Comparison of ENCODE assay signal across 9 mouse cellular contexts in genomic region chr6:122595637-122596036, GRCm38 (mm10). TPM values are rescaled to one million over a fixed set of nuclear protein-coding genes. Genes with fewer than 3 reads are reported as not detected.
A peak's percentile ranks its signal among the peaks of the same experiment; 100 is the strongest.
DNase-seq lines count a peak whose midpoint lies in the region; ATAC-seq and TF ChIP-seq lines count a peak whose summit lies in the region.
"Had no signal": no experiment of that assay in that cellular context is flagged by ENCODE, and none has a peak within 500 bp of the region (broad histone marks: within the 10 kb centered on the region; RNA-seq: fewer than 3 reads in every experiment).

No protein-coding gene starts in this region.

- H3K4me1 ChIP-seq in heart, adult 2 months (ENCODE audit: control insufficient read depth, insufficient read depth, low read length), result peaks cover 3% of the 10 kb centered on the region; the same call in 1 of the 2 replicates
- no peaks in the 10 kb centered on the region for H3K4me1 ChIP-seq in heart, embryonic 11.5 days (ENCODE audit: control insufficient read depth, insufficient read depth, low read length)
- H3K4me1 ChIP-seq in brown adipose tissue, adult 24 weeks (ENCODE audit: control insufficient read depth, insufficient read depth, insufficient read length, low read length), result peaks cover 8% of the 10 kb centered on the region

- intact Hi-C loops in heart, adult 2 months (cut with DNase I), result loop anchor here (1.0 kb wide), 1 partner anchor 38 kb away; no protein-coding TSS in a partner anchor
- intact Hi-C loops in gastrocnemius, postnatal 14 days (cut with DNase I; ENCODE audit: low total_unique reads), result no loop called here

- H3K9me3 ChIP-seq in heart, embryonic 11.5 days (replicated peaks; ENCODE audit: control insufficient read depth, low read length), result no peaks in the 10 kb centered on the region

- H3K27ac ChIP-seq in heart, adult 2 months, result no peak overlapping the region
- no peak overlapping the region for H3K27ac ChIP-seq in heart, embryonic 11.5 days (ENCODE audit: low read depth, low read length)
- H3K27ac ChIP-seq in brown adipose tissue, adult 24 weeks (replicated peaks; ENCODE audit: low read depth, low read length), result 0 out of 2 replicates have a peak overlapping the region, but pooled peaks have one; percentile 17

- TF ChIP-seq POLR2A in heart, adult 2 months (IDR thresholded peaks at IDR 0.05; ENCODE audit: insufficient read depth, low read depth, low read length), result no peak

- H3K79me2 ChIP-seq in heart, adult 2 months (replicated peaks; ENCODE audit: control insufficient read depth, insufficient read depth, low read length), result no peaks in the 10 kb centered on the region

- H3K36me3 ChIP-seq in heart, adult 2 months (ENCODE audit: control insufficient read depth, insufficient read depth, low read length), result peaks cover 6% of the 10 kb centered on the region
- no peaks in the 10 kb centered on the region for H3K36me3 ChIP-seq in heart, embryonic 11.5 days (ENCODE audit: control insufficient read depth, insufficient read depth, low read length)

- TF ChIP-seq EP300 in heart, adult 2 months (IDR thresholded peaks at IDR 0.05; ENCODE audit: insufficient read depth, low read depth, low read length), result no peak

- 11% methylated on average over 7 of the region's 7 CpGs for WGBS in heart, adult 2 months
- WGBS in heart, embryonic 11.5 days (ENCODE audit: insufficient replicate concordance), result 24% methylated on average over 7 of the region's 7 CpGs

- no peaks in the 10 kb centered on the region for H3K27me3 ChIP-seq in heart, adult 2 months (ENCODE audit: control insufficient read depth, insufficient read depth, low read length)
- no peaks in the 10 kb centered on the region for H3K27me3 ChIP-seq in heart, embryonic 11.5 days (ENCODE audit: control insufficient read depth, insufficient read depth, low read length)

- H3K9ac ChIP-seq in heart, adult 2 months (ENCODE audit: low read depth, low read length), result no peak overlapping the region
- no peak overlapping the region for H3K9ac ChIP-seq in heart, embryonic 11.5 days (ENCODE audit: low read depth, low read length)

- H3K4me2 ChIP-seq in heart, embryonic 11.5 days, result no peak overlapping the region; the same call in 1 of the 2 replicates

- no peak overlapping the region for H3K4me3 ChIP-seq in heart, adult 2 months
- no peak overlapping the region for H3K4me3 ChIP-seq in heart, embryonic 11.5 days (ENCODE audit: low read depth, low read length)
- no peak overlapping the region for H3K4me3 ChIP-seq in brown adipose tissue, adult 24 weeks (ENCODE audit: insufficient read depth, low read depth, low read length)

- DNase-seq in heart, adult 2 months, result peak in 1 of 2 experiments; percentile 31
- DNase-seq in kidney, adult 8-10 months, result peak; percentile 49 to 57
- peak; percentile 71 for DNase-seq in lung, postnatal 36 days
- peak; percentile 8 for DNase-seq in telencephalon, adult 2 months (ENCODE audit: low read depth, low spot score)
- DNase-seq in gastrocnemius, postnatal 14 days, result no peak

- peak; percentile 71 for TF ChIP-seq CTCF in heart, adult 2 months (IDR thresholded peaks at IDR 0.05)

- ATAC-seq in heart, embryonic 11.5 days (replicated peaks; ENCODE audit: insufficient number of reproducible peaks, low FRiP score, low TSS enrichment), result no peak
- peak; percentile 32 for ATAC-seq in CD4-positive, CD25-positive, alpha-beta regulatory T cell, adult 4 months

RNA-seq across cellular contexts. Expression of gene Apobec1, which starts 6.6 kb away (rescaled TPM):
- total RNA-seq in heart, adult 2 months (2021), result 1 to 10 TPM; 4.8 to 6.1 TPM
- polyA plus RNA-seq in heart, adult 2 months (2012; rRNA removed), result 9.8 and 17.9 TPM in 2 replicates
- polyA plus RNA-seq in heart, embryonic 11.5 days (2014; fragmentation: Nextera tagmentation; extraction: Ambion mirVana), result 0.97 and 2.4 TPM in 2 replicates
- polyA plus RNA-seq in CD4-positive, CD25-positive, alpha-beta regulatory T cell, adult 4 months (2017; shearing (Covaris generic)), result 10 to 100 TPM; 24.3 to 35.4 TPM
- polyA plus RNA-seq in brown adipose tissue, adult 24 weeks (2012; ENCODE audit: insufficient read depth, insufficient read length, missing spikeins), result 14.6 and 16.9 TPM in 2 replicates
- 1 to 10 TPM; 1.4 to 1.8 TPM for total RNA-seq in gastrocnemius, postnatal 14 days (2021)

RNA-seq across cellular contexts. Expression of gene Gdf3, which starts 14.2 kb away (rescaled TPM):
- total RNA-seq in heart, adult 2 months (2021), result not detected
- not detected in 2 replicates for polyA plus RNA-seq in heart, adult 2 months (2012; rRNA removed)
- polyA plus RNA-seq in heart, embryonic 11.5 days (2014; fragmentation: Nextera tagmentation; extraction: Ambion mirVana), result 0.17 and 0.56 TPM in 2 replicates
- polyA plus RNA-seq in CD4-positive, CD25-positive, alpha-beta regulatory T cell, adult 4 months (2017; shearing (Covaris generic)), result not detected
- not detected in 2 replicates for polyA plus RNA-seq in brown adipose tissue, adult 24 weeks (2012; ENCODE audit: insufficient read depth, insufficient read length, missing spikeins)
- total RNA-seq in gastrocnemius, postnatal 14 days (2021), result not detected

RNA-seq across cellular contexts. Expression of gene Dppa3, which starts 30.6 kb away (rescaled TPM):
- total RNA-seq in heart, adult 2 months (2021), result not detected
- polyA plus RNA-seq in heart, adult 2 months (2012; rRNA removed), result not detected in 2 replicates
- polyA plus RNA-seq in heart, embryonic 11.5 days (2014; fragmentation: Nextera tagmentation; extraction: Ambion mirVana), result not detected in 2 replicates
- not detected for polyA plus RNA-seq in CD4-positive, CD25-positive, alpha-beta regulatory T cell, adult 4 months (2017; shearing (Covaris generic))
- not detected in 2 replicates for polyA plus RNA-seq in brown adipose tissue, adult 24 weeks (2012; ENCODE audit: insufficient read depth, insufficient read length, missing spikeins)
- not detected for total RNA-seq in gastrocnemius, postnatal 14 days (2021)
- polyA plus RNA-seq: large intestine, adult 2 months had no signal

RNA-seq across cellular contexts. Expression of gene Aicda, which starts 42.0 kb away (rescaled TPM):
- total RNA-seq in heart, adult 2 months (2021), result not detected
- polyA plus RNA-seq in heart, adult 2 months (2012; rRNA removed), result not detected in 2 replicates
- 0.16 TPM in 1 of 2 replicates, not detected in the other for polyA plus RNA-seq in heart, embryonic 11.5 days (2014; fragmentation: Nextera tagmentation; extraction: Ambion mirVana)
- 1 to 10 TPM in 1 of 2 experiments, under 1 TPM in 1; 0.66 to 1.6 TPM for polyA plus RNA-seq in CD4-positive, CD25-positive, alpha-beta regulatory T cell, adult 4 months (2017; shearing (Covaris generic))
- not detected in 2 replicates for polyA plus RNA-seq in brown adipose tissue, adult 24 weeks (2012; ENCODE audit: insufficient read depth, insufficient read length, missing spikeins)
- total RNA-seq in gastrocnemius, postnatal 14 days (2021), result not detected
